Mouse (Mus musculus) forebrain, embryonic 13.5 days (tissue): ENCODE measurements around the gene Adcy7. TPM values are rescaled to one million over a fixed set of nuclear protein-coding genes. Genes with fewer than 3 reads are reported as not detected.
A peak's percentile ranks its signal among the peaks of the same experiment; 100 is the strongest.

ENCODE experiments used
- ATAC-seq: fragments of 200-750 bp; cut with Nextera tagmentation; 2 replicates; pipeline ENCODE4 v1.8.0; 2017
- H3K27ac ChIP-seq: fragments of 300-500 bp; sonication (generic); 2 replicates; pipeline ENCODE4 v1.5.1; 2015; ENCODE audit warnings: inconsistent platforms, mild to moderate bottlenecking, moderate library complexity
- H3K27me3 ChIP-seq: fragments of 300-500 bp; sonication (generic); 2 replicates; pipeline ENCODE4 v1.6.1; 2015; ENCODE audit warnings: mild to moderate bottlenecking, inconsistent platforms
- H3K36me3 ChIP-seq: fragments of 300-500 bp; sonication (generic); 2 replicates; pipeline ENCODE4 v1.6.1; 2015; ENCODE audit warnings: mild to moderate bottlenecking, inconsistent platforms; ENCODE audit not compliant: poor library complexity, severe bottlenecking
- H3K4me1 ChIP-seq: fragments of 300-500 bp; sonication (generic); 2 replicates; pipeline ENCODE4 v1.6.1; 2015; ENCODE audit warnings: inconsistent platforms
- H3K4me2 ChIP-seq: fragments of 300-500 bp; sonication (generic); 2 replicates; pipeline ENCODE4 v1.6.1; 2015; ENCODE audit warnings: inconsistent platforms, mild to moderate bottlenecking, moderate library complexity
- H3K4me3 ChIP-seq: fragments of 300-500 bp; sonication (generic); 2 replicates; pipeline ENCODE4 v1.5.1; 2015; ENCODE audit warnings: mild to moderate bottlenecking, inconsistent platforms
- H3K9ac ChIP-seq: fragments of 300-500 bp; sonication (generic); 2 replicates; pipeline ENCODE4 v1.6.1; 2015; ENCODE audit warnings: mild to moderate bottlenecking, inconsistent platforms
- H3K9me3 ChIP-seq: fragments of 300-500 bp; sonication (generic); replicated peaks from 2 replicates; pipeline ENCODE4 v1.6.1; 2016; ENCODE audit warnings: inconsistent platforms
- WGBS: fragments of 180-500 bp; shearing (Covaris S2); methylation state at CpG from one replicate; pipeline ENCODE4 v1.1.7; 2015; 5-methylcytosine and 5-hydroxymethylcytosine counted together
- polyA plus RNA-seq: library from polyadenylated mRNA; unstranded; fragments of >200 nt; fragmentation: Nextera tagmentation; extraction: Ambion mirVana; gene quantifications from 2 replicates; pipeline ENCODE4 v1.2.1, GENCODE M21; 2015

Gene Adcy7
- polyA plus RNA-seq, 1 experiment from 2014 or later = 1.5 TPM

DNA sequence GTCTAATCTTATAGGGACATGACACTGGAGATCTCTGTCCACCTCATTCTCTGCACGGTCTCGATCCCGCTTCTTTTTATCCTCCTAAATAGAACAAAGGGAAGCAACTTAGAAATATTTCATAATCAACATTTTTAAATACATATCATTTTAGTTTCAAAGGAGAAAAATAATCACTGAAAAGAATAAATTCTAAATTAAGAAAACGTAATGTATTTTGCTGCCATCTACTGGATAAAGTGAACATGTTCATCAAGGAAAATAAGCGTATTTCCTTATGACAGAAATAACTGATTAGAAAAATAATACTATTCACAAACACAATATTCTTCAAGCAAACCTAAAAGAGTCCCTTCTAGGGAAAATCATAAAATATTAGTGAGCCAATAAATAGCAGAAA lies 85.7 kb downstream of the Adcy7 start:
- 84% methylated on average over 5 of the region's 5 CpGs for WGBS
- Histone ChIP-seq H3K9me3 (0 out of 2 replicates have a peak, but pooled peaks cover 4% of the 10 kb centered on the region), H3K4me2 (no peak overlapping the region), H3K4me1 (peaks cover 25% of the 10 kb centered on the region), H3K27me3 (no peaks in the 10 kb centered on the region), H3K9ac (no peak overlapping the region), H3K36me3 (peaks cover 64% of the 10 kb centered on the region), H3K4me3 (no peak overlapping the region), H3K27ac (no peak overlapping the region)
- ATAC-seq = no peak

DNA sequence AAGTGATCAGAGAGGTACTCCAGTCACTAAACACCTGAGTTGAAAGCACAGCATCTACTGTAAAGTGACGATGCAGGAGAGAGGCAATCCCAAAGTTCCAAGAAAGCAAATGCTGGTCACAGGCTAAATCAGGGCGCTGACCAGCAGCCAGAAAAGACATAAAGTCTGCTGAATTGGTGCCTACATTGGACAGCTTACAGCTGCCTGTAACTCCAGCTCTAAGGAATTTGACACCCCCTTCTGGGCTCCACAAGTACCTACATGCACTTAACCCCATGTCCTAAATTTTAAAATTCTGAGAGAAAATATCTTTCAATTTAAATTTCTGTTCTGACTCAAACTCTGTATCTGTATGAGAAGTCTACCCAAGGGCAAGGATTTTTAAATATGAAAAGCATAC lies 87.8 kb downstream of the Adcy7 start:
- H3K4me3 ChIP-seq = peak overlapping the region; percentile 99; the same call in 1 of the 2 replicates
- no peak overlapping the region for H3K9ac ChIP-seq
- H3K27ac ChIP-seq = no peak overlapping the region
- H3K4me2 ChIP-seq = peak overlapping the region; percentile 80
- H3K27me3 ChIP-seq = no peaks in the 10 kb centered on the region
- H3K9me3 ChIP-seq = 0 out of 2 replicates have a peak, but pooled peaks cover 4% of the 10 kb centered on the region
- no peak for ATAC-seq
- peaks cover 45% of the 10 kb centered on the region for H3K36me3 ChIP-seq
- WGBS = 91% methylated on average over 2 of the region's 2 CpGs
- H3K4me1 ChIP-seq = peaks cover 25% of the 10 kb centered on the region

DNA sequence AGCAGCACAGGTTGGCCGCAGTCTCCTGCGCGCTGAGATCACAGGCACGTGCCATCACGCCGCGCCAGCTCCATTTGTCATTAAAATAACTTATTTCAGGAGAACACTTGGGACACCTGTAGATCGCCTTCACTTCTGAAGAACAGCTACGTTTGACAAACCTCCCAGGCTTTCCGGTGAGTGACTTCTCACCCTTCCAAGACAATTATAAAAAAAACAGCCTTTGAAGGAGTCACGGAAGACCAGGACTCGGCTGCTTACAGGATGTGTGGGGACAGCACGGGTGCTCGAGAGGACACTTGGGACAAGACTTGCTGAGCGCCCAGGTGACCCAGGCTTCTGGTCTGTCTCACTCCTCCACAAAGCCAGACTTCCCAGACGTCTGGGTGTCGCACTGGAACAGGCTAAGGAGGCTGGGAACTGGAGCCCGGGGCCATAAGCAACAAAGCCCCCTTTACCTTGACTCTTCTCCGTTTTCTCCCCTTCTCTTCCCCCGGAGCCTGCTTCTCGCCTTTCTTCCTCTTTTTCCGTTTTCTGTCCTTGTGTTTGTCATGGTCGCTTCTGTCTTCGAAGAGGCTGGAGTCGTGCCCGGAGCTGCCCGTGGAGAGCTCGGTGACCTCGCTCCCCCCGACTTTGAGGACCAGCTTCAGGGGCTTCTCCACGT lies 89.0 kb downstream of the Adcy7 start:
- peak overlapping the region; percentile 99 for H3K4me3 ChIP-seq
- H3K36me3 ChIP-seq = peaks cover 33% of the 10 kb centered on the region
- WGBS = 1% methylated on average over 31 of the region's 31 CpGs
- H3K27ac ChIP-seq = peak overlapping the region; percentile 75
- peak overlapping the region; percentile 80 for H3K4me2 ChIP-seq
- H3K9ac ChIP-seq = peak overlapping the region; percentile 98
- peak; percentile 38; the same call in 1 of the 2 replicates for ATAC-seq
- peaks cover 25% of the 10 kb centered on the region for H3K4me1 ChIP-seq
- H3K27me3 ChIP-seq = peaks cover 5% of the 10 kb centered on the region; the same call in 1 of the 2 replicates
- 0 out of 2 replicates have a peak, but pooled peaks cover 4% of the 10 kb centered on the region for H3K9me3 ChIP-seq

GRCm38 (mm10) chr8:88361708-88362428 lies 89.7 kb downstream of the Adcy7 start, which contains the start of gene Brd7:
Brd7 (minus strand) TSS chr8:88362194.
- Histone ChIP-seq H3K9ac (peak within 1 kb of the TSS; percentile 98), H3K4me3 (peak within 1 kb of the TSS; percentile 99), H3K9me3 (0 out of 2 replicates have a peak, but pooled peaks cover 4% of the 10 kb centered on the region), H3K27ac (peak within 1 kb of the TSS; percentile 75), H3K4me2 (peak within 1 kb of the TSS; percentile 80), H3K36me3 (peaks cover 26% of the 10 kb centered on the region), H3K27me3 (peaks cover 5% of the 10 kb centered on the region; the same call in 1 of the 2 replicates), H3K4me1 (peaks cover 25% of the 10 kb centered on the region)
- under 1% methylated on average over 70 of the region's 91 CpGs for WGBS
- peak; percentile 89 for ATAC-seq

GRCm38 (mm10) chr8:88362446-88363150 lies 90.4 kb downstream of the Adcy7 start:
- Histone ChIP-seq H3K4me3 (peak overlapping the region; percentile 99), H3K9ac (peak overlapping the region; percentile 98), H3K27ac (no peak overlapping the region), H3K36me3 (peaks cover 19% of the 10 kb centered on the region), H3K9me3 (0 out of 2 replicates have a peak, but pooled peaks cover 4% of the 10 kb centered on the region), H3K27me3 (peaks cover 5% of the 10 kb centered on the region; the same call in 1 of the 2 replicates), H3K4me1 (peaks cover 25% of the 10 kb centered on the region), H3K4me2 (peak overlapping the region; percentile 80)
- WGBS = 38% methylated on average over 11 of the region's 11 CpGs
- ATAC-seq = peak; percentile 54; the same call in 1 of the 2 replicates

GRCm38 (mm10) chr8:88369221-88369620 lies 97.0 kb downstream of the Adcy7 start:
- Histone ChIP-seq H3K4me3 (no peak overlapping the region), H3K4me2 (no peak overlapping the region), H3K36me3 (no peaks in the 10 kb centered on the region), H3K9ac (no peak overlapping the region), H3K4me1 (peaks cover 8% of the 10 kb centered on the region; the same call in 1 of the 2 replicates), H3K27me3 (peaks cover 12% of the 10 kb centered on the region; the same call in 1 of the 2 replicates), H3K9me3 (no peaks in the 10 kb centered on the region), H3K27ac (no peak overlapping the region)
- no peak for ATAC-seq
- WGBS = 20% methylated on average over 6 of the region's 6 CpGs

DNA sequence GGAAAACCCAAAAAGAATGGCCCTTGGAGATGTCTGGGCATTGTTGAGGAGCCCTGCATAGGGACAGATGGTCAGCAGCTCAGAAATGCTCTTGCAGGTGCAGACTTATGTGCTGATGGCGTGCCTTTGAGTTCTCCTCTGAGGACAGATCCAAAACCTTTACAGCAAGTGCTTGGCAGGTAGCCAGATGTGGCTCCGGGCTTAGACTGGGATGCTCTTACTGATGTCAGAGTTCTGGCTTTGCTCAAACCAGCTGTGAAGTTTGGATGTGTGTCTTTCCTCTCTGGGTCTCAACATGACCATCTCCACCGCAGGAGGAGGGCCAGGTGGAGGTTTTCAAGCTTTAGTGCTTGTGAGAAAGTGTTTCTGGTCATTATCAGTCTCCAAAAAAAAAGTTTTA lies 97.6 kb downstream of the Adcy7 start:
- Histone ChIP-seq H3K36me3 (no peaks in the 10 kb centered on the region), H3K4me3 (no peak overlapping the region), H3K4me2 (no peak overlapping the region), H3K27ac (no peak overlapping the region), H3K9me3 (no peaks in the 10 kb centered on the region), H3K27me3 (peaks cover 12% of the 10 kb centered on the region; the same call in 1 of the 2 replicates), H3K9ac (no peak overlapping the region), H3K4me1 (peaks cover 8% of the 10 kb centered on the region; the same call in 1 of the 2 replicates)
- no peak for ATAC-seq
- 48% methylated on average over 3 of the region's 3 CpGs for WGBS

DNA sequence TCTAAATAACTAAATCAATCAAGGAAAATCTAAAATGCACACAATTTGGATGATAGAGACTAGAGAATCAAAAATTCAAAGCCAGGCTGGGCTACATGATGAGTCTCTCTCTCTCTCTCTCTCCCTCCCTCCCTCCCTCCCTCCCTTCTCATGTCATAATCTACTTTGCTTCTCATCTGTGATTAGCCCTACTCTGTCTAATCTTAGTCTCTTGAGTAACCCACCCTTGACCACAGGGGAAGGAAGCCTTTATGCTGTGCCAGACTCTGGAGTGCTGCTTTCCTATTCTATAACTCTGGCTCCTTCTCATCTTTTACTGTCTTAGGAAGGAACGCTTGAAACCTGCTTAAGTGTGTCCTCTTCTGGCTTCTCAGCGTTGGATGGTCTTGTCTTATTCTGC lies 99.3 kb downstream of the Adcy7 start:
- H3K27ac ChIP-seq = no peak overlapping the region
- H3K27me3 ChIP-seq = peaks cover 6% of the 10 kb centered on the region; the same call in 1 of the 2 replicates
- no peak overlapping the region for H3K9ac ChIP-seq
- ATAC-seq = no peak
- WGBS = 92% methylated on average over 2 of the region's 2 CpGs
- H3K9me3 ChIP-seq = no peaks in the 10 kb centered on the region
- H3K4me2 ChIP-seq = no peak overlapping the region
- H3K4me3 ChIP-seq = no peak overlapping the region
- no peaks in the 10 kb centered on the region for H3K36me3 ChIP-seq
- H3K4me1 ChIP-seq = peaks cover 20% of the 10 kb centered on the region

DNA sequence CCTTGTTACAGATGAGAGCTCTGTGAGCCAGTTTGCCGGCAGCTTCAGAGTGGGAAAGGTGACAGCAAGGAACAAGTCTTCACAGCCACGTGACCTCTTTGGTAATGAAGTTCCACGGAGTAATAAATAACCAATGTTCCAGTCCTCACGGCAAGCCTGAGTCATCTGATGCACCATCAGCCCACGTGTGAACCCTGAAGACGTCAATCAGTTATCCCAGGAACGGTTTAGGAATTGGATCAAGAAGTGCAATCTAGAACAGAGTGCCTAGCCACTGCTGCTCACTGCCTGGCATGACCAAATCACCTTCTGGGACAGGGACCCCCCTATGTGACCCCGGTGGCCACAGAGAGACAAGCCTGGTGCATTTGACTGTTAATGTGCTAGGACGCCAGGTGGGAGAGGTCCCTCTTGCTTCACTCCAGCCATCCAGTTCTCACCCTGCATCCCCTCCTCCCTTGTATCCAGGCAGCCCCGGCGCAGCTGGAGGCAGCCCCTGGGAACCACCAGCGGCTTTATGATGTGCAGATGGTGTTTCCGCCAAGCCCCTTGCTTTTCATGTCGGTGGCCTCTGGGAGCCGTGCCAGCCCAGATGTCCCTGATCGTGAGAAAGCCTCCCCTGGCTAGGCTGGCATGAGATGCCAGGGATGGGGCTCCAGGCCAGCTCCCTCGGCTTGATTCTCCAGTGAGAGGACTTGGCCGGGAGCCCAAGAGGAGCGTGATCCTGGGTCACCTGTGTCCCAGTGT lies 104.8 kb downstream of the Adcy7 start:
- Histone ChIP-seq H3K9ac (no peak overlapping the region), H3K4me3 (no peak overlapping the region), H3K4me1 (peaks cover 28% of the 10 kb centered on the region), H3K4me2 (peak overlapping the region; percentile 15; the same call in 1 of the 2 replicates), H3K27ac (peak overlapping the region; percentile 31; the same call in 1 of the 2 replicates), H3K27me3 (peaks cover 2% of the 10 kb centered on the region; the same call in 1 of the 2 replicates), H3K9me3 (no peaks in the 10 kb centered on the region), H3K36me3 (no peaks in the 10 kb centered on the region)
- WGBS = 49% methylated on average over 19 of the region's 19 CpGs
- ATAC-seq = peak; percentile 83
